Mouse (Mus musculus): ENCODE results near the gene Lrp3.

The Lrp3 gene

GRCm38 (mm10) chr7:35185889-35186569 lies 29.3 kb downstream of the Lrp3 start, which contains the start of gene Slc7a10:
TSS of gene Slc7a10 (plus strand) at chr7:35186385.
- DNase-seq = peak; percentile 22

- DNase-seq = peak; percentile 64
These were observed 30.2 kb downstream of the Lrp3 start for GRCm38 (mm10) chr7:35184833-35185724.

- DNase-seq = peak; percentile 64
These were observed 38.6 kb downstream of the Lrp3 start for GRCm38 (mm10) chr7:35176412-35177381.

GRCm38 (mm10) chr7:35175533-35175932 lies 39.8 kb downstream of the Lrp3 start:
- no peak for DNase-seq

- no peak for DNase-seq
These were observed 42.8 kb downstream of the Lrp3 start for GRCm38 (mm10) chr7:35172519-35172918.

- peak; percentile 92 for DNase-seq
These were observed 43.4 kb downstream of the Lrp3 start for GRCm38 (mm10) chr7:35171867-35172382.

GRCm38 (mm10) chr7:35169341-35169740 lies 46.0 kb downstream of the Lrp3 start:
- DNase-seq = peak; percentile 94

GRCm38 (mm10) chr7:35167925-35168324 lies 47.4 kb downstream of the Lrp3 start:
- DNase-seq = no peak

GRCm38 (mm10) chr7:35166988-35167387 lies 48.3 kb downstream of the Lrp3 start:
- no peak for DNase-seq

- no peak for DNase-seq
These were observed 51.2 kb downstream of the Lrp3 start for GRCm38 (mm10) chr7:35164131-35164530.

- DNase-seq = peak; percentile 41
These were observed 51.7 kb downstream of the Lrp3 start for GRCm38 (mm10) chr7:35163600-35163999.

GRCm38 (mm10) chr7:35162443-35162842 lies 52.9 kb downstream of the Lrp3 start:
- no peak for DNase-seq

GRCm38 (mm10) chr7:35157512-35157911 lies 57.8 kb downstream of the Lrp3 start:
- no peak for DNase-seq

- no peak for DNase-seq
These were observed 58.5 kb downstream of the Lrp3 start for GRCm38 (mm10) chr7:35156561-35157477.

GRCm38 (mm10) chr7:35154449-35154848 lies 60.8 kb downstream of the Lrp3 start:
- DNase-seq = no peak

GRCm38 (mm10) chr7:35150860-35151259 lies 64.4 kb downstream of the Lrp3 start:
- DNase-seq = no peak
